Mouse (Mus musculus) heart, adult 2 months (tissue): ENCODE results near the gene Dgkh.

Experiments
- CTCF ChIP-seq: fragments of 200-600 bp; IDR thresholded peaks from 2 replicates; pipeline ENCODE4 v1.8.1; 2022; ENCODE audit warnings: antibody characterized with exemption, mild to moderate bottlenecking, moderate library complexity
- EP300 ChIP-seq: fragments of 200-500 bp; IDR thresholded peaks from 2 replicates; pipeline ENCODE4 v1.6.1; 2011; ENCODE audit warnings: low read depth, low read length, control low read depth; ENCODE audit not compliant: insufficient read depth
- POLR2A ChIP-seq: fragments of 200-500 bp; IDR thresholded peaks from 2 replicates; pipeline ENCODE4 v1.6.1; 2011; ENCODE audit warnings: mild to moderate bottlenecking, low read depth, low read length, control low read depth; ENCODE audit not compliant: insufficient read depth

DNA sequence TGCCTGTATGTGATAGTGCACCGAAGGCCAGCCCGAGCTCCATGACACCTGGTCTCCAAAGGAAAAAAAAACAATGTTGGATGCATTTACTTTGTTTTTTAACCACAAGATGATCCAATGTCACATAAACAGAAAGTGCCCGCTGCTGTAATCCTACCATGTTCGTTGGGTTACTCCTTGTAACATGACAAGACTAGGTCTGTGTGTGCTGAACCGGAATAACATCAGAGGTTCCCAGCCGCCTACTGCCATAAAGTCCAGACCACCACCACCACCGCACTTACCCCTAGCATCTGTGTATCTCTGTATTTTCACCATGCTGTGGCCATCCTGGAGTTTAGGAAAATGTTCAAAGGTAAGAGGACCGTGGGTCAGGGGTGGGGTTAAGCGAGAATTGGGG is 42.6 kb downstream of the Dgkh start:
- no peak for TF ChIP-seq POLR2A
- TF ChIP-seq CTCF = no peak
- no peak for TF ChIP-seq EP300
